Mouse (Mus musculus) midbrain, embryonic 14.5 days (tissue): ENCODE data around the gene Cdh22. TPM values are rescaled to one million over a fixed set of nuclear protein-coding genes. Genes with fewer than 3 reads are reported as not detected.
A peak's percentile ranks its signal among the peaks of the same experiment; 100 is the strongest.

Source experiments
- ATAC-seq: fragments of 200-750 bp; cut with Nextera tagmentation; 2 replicates; pipeline ENCODE4 v1.8.0; 2017; ENCODE audit warnings: moderate number of reproducible peaks, moderate library complexity; ENCODE audit not compliant: low FRiP score, low TSS enrichment
- DNase-seq: peaks from one replicate; pipeline ENCODE4 v3.0.0-alpha.2; 2015
- H3K27ac ChIP-seq: fragments of 300-500 bp; sonication (generic); replicated peaks from 2 replicates; pipeline ENCODE4 v1.5.1; 2014; ENCODE audit warnings: mild to moderate bottlenecking, low read depth, low read length, moderate library complexity
- H3K27me3 ChIP-seq: fragments of 300-500 bp; sonication (generic); 2 replicates; pipeline ENCODE4 v1.6.1; 2014; ENCODE audit warnings: low read length, control low read depth, mixed read lengths; ENCODE audit not compliant: control insufficient read depth, insufficient read depth
- H3K36me3 ChIP-seq: fragments of 300-500 bp; sonication (generic); 2 replicates; pipeline ENCODE4 v1.6.1; 2014; ENCODE audit warnings: low read length, control low read depth; ENCODE audit not compliant: control insufficient read depth, insufficient read depth
- H3K4me1 ChIP-seq: fragments of 300-500 bp; sonication (generic); 2 replicates; pipeline ENCODE4 v1.6.1; 2014; ENCODE audit warnings: mild to moderate bottlenecking, antibody characterized with exemption, low read length, control low read depth; ENCODE audit not compliant: control insufficient read depth, insufficient read depth
- H3K4me2 ChIP-seq: fragments of 300-500 bp; sonication (generic); 2 replicates; pipeline ENCODE4 v1.6.1; 2014; ENCODE audit warnings: mild to moderate bottlenecking, low read length, moderate library complexity
- H3K4me3 ChIP-seq: fragments of 300-500 bp; sonication (generic); replicated peaks from 2 replicates; pipeline ENCODE4 v1.5.1; 2014; ENCODE audit warnings: low read depth, low read length
- H3K9ac ChIP-seq: fragments of 300-500 bp; sonication (generic); replicated peaks from 2 replicates; pipeline ENCODE4 v1.6.1; 2014; ENCODE audit warnings: mild to moderate bottlenecking, low read length, moderate library complexity
- H3K9me3 ChIP-seq: fragments of 300-500 bp; sonication (generic); 2 replicates; pipeline ENCODE4 v1.6.1; 2016; ENCODE audit warnings: low read length, control low read depth, mixed read lengths; ENCODE audit not compliant: control insufficient read depth
- WGBS: fragments of 180-500 bp; shearing (Covaris S2); extraction: QIAGEN DNeasy Blood & Tissue Kit; methylation state at CpG from one replicate; pipeline ENCODE4 v1.1.7; 2014; 5-methylcytosine and 5-hydroxymethylcytosine counted together
- polyA plus RNA-seq: library from polyadenylated mRNA; unstranded; fragments of >200 nt; fragmentation: Nextera tagmentation; extraction: Ambion mirVana; gene quantifications from 2 replicates; pipeline ENCODE4 v1.2.1, GENCODE M21; 2014

The Cdh22 gene
- polyA plus RNA-seq, 1 experiment from 2014 or later: 15.8 TPM

DNA sequence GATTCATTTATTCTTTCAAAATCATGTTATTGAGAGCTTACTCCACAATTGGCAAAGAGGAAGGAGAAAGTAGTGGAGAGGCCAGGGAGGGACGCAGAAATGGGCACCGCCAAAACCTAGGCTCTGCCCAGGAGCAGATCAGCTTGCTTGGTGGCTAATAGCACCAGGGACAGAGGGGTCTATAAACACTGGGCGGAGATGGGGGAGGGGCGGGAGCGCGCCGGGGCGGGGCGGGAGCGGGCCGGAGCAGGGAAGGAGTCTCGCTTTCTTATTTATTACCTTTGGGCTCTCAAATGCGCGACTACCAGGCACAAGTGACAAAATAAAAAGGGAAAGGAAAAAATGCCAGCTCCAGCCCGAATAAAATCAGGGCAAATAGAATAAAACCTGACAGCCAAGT is 23.7 kb downstream of the Cdh22 start:
- Histone ChIP-seq H3K27me3 (peaks cover 5% of the 10 kb centered on the region; the same call in 1 of the 2 replicates), H3K36me3 (no peaks in the 10 kb centered on the region), H3K4me1 (peaks cover 51% of the 10 kb centered on the region), H3K4me2 (peak overlapping the region; percentile 39), H3K9ac (no peak overlapping the region; the same call in 1 of the 2 replicates), H3K27ac (peak overlapping the region; percentile 15), H3K9me3 (no peaks in the 10 kb centered on the region), H3K4me3 (no peak overlapping the region)
- 2% methylated on average over 15 of the region's 15 CpGs for WGBS
- peak; percentile 58 for DNase-seq
- ATAC-seq: no peak

DNA sequence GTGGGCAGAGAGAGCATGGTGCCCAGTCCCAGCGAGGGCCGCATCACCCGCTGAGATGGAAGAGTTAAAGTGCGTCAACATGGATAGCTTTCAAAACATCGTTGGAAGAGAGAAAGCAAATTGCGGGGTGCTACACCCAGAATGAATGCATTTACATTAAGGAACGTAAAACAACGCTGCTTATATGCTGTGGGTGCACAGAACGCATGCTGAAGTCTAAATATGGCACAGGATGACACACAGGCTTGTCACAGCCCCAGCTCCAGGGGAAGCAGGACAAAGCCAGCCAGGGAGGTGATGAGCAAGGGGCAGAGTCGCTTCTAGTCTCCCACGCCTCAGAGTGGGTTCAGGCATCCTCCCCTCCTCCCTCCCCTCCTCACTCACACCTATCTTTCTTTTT is 27.0 kb downstream of the Cdh22 start:
- no peak overlapping the region for H3K9ac ChIP-seq
- no peaks in the 10 kb centered on the region for H3K9me3 ChIP-seq
- no peak overlapping the region for H3K4me3 ChIP-seq
- H3K27me3 ChIP-seq: no peaks in the 10 kb centered on the region; the same call in 1 of the 2 replicates
- ATAC-seq: no peak
- H3K27ac ChIP-seq: no peak overlapping the region
- H3K36me3 ChIP-seq: no peaks in the 10 kb centered on the region
- peaks cover 30% of the 10 kb centered on the region for H3K4me1 ChIP-seq
- 77% methylated on average over 11 of the region's 11 CpGs for WGBS
- no peak for DNase-seq
- H3K4me2 ChIP-seq: no peak overlapping the region

DNA sequence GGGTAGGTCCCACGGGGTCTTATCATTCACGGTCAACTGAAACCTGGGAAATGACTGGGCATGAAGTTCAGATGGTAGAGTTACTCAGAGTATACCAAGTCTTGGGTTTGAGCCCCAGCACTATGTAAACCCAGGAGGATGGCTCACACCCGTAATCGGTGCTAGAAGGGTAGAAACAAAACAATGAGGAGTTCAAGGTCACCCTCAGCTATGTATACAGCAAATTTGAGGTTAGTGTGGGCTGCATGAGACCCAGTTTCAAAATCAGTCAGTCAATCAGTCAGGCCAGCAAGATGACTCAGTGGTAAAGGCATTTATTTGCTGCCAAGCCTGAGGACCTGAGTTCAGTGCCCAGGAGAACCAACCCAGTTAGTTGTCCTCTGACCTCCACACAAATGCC is 27.6 kb downstream of the Cdh22 start:
- Histone ChIP-seq H3K4me1 (peaks cover 30% of the 10 kb centered on the region), H3K9ac (no peak overlapping the region), H3K27ac (no peak overlapping the region), H3K27me3 (no peaks in the 10 kb centered on the region), H3K36me3 (no peaks in the 10 kb centered on the region), H3K4me2 (no peak overlapping the region), H3K9me3 (no peaks in the 10 kb centered on the region), H3K4me3 (no peak overlapping the region)
- ATAC-seq: no peak
- DNase-seq: no peak
- 92% methylated on average over 4 of the region's 4 CpGs for WGBS

DNA sequence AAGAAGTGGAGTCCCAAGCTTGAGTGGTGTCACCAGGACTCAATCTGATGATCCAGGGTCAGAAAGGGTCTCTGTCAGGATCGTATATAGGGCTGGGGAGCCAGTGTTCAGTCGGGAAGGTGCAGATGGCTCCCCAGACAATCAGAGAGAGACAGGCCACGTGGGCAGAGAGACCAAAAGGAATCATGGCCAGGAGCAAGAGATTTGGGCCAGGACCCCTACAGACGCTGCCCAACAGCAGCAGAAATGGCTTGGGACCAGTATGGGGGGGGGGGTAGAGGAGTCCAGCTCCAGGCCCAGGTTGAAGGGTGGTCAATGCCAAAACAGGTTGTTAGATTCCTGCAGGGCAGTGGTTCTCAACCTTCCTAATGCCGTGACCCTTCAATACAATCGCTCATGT is 29.2 kb downstream of the Cdh22 start:
- H3K27ac ChIP-seq: no peak overlapping the region
- no peaks in the 10 kb centered on the region for H3K36me3 ChIP-seq
- no peak overlapping the region for H3K4me2 ChIP-seq
- no peak overlapping the region for H3K4me3 ChIP-seq
- H3K27me3 ChIP-seq: no peaks in the 10 kb centered on the region
- 72% methylated on average over 6 of the region's 6 CpGs for whole genome bisulfite sequencing
- peaks cover 30% of the 10 kb centered on the region for H3K4me1 ChIP-seq
- DNase-seq (no peak), ATAC-seq (no peak)
- no peak overlapping the region for H3K9ac ChIP-seq
- H3K9me3 ChIP-seq: no peaks in the 10 kb centered on the region

DNA sequence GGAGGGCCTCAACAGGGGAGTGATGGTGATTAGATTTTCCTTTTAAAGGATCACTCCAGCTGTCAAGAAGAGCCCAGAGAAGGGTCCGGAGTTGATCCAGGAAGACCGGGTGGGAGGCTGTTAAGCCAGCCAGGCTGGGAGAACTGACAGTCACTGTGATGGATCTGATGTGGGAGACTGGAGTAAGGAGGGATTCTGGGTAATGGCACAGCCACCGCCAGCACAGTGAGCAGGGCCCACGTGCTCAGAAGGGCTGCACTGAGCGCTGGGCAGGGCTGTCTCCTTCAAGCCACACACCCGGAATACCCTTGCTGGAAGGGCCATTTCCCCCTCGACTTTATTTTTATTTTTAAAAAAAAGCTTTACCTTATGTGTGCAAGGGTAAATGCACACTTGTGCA is 29.7 kb downstream of the Cdh22 start:
- 31% methylated on average over 7 of the region's 7 CpGs for WGBS
- Histone ChIP-seq H3K4me1 (peaks cover 29% of the 10 kb centered on the region), H3K4me3 (no peak overlapping the region), H3K4me2 (no peak overlapping the region), H3K27ac (no peak overlapping the region), H3K9me3 (no peaks in the 10 kb centered on the region), H3K9ac (no peak overlapping the region; the same call in 1 of the 2 replicates), H3K36me3 (no peaks in the 10 kb centered on the region), H3K27me3 (no peaks in the 10 kb centered on the region)
- no peak for DNase-seq
- no peak for ATAC-seq

DNA sequence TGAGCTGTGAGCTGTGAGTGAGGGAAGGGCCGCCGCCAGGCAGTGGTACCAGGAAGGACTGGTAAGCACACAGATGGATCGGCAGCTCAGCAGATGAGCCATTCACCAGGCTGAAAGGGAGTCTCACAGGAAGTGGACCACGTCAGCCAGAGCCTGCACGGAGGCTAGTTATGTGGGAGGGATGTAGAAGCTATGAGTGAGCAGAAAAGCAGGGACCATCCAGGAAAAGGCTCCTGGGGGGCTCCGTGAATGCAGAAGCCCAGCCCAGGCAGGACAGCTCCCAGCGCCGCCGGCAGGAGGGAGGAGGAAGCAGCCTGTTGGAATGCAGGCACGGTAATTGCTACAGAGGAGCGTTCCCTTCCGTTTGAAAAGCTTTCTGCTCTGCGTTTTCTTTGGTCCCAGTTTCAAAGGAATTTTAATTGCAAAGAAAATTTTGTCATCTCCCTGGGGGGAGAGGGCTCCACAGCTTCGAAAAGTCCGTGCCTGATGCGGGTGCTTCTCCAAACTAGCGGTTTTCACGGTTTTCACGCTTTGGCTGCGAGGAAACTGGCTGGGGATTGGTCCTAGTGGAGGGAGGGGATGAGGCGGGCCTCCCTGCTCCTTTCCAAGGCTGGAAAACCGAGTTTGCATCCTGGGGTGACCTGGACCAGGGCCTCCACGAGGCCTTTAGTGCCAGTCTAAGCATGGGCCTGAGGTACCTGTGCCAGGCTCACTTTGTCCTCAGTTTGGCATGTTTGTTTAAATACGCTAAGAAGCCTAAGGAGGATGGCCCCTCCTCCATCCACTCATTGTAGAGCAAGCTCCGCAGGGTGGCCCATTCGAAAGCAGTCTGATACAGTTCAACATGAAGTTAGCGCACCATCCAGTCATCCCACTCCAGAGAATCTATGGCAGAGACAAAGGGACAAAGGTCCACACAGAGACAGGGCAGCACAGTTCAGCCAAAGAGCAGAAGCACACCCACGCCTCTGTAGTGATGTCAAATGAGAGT is 32.6 kb downstream of the Cdh22 start:
- Histone ChIP-seq H3K36me3 (no peaks in the 10 kb centered on the region), H3K4me2 (peak overlapping the region; percentile 51), H3K4me1 (peaks cover 29% of the 10 kb centered on the region), H3K27me3 (no peaks in the 10 kb centered on the region), H3K9ac (peak overlapping the region; percentile 42; the same call in 1 of the 2 replicates), H3K27ac (peak overlapping the region; percentile 74), H3K9me3 (no peaks in the 10 kb centered on the region), H3K4me3 (0 out of 2 replicates have a peak overlapping the region, but pooled peaks have one; percentile 12)
- DNase-seq (peak; percentile 68), ATAC-seq (no peak)
- WGBS: 3% methylated on average over 28 of the region's 28 CpGs

DNA sequence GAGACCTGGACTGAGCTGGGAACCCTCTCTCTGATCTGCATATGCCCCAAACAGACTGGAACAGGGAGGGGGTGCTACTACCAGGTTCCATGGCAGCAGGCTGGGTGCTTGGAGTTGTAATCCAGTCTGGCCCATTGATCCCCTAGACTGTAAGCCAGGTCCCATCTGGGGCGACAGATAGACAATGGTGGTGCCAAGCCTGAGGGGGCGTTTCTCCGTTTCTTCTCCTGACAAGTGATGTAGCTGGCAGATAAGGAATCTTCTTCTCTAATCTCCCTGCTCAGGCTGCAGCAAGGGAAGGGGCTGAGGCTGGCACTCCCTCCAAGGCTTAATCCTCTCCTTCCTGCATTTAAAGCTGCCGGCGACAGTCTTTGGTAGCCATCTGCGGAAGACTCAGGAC is 37.1 kb downstream of the Cdh22 start:
- WGBS: 28% methylated on average over 6 of the region's 6 CpGs
- H3K9ac ChIP-seq: no peak overlapping the region
- H3K36me3 ChIP-seq: no peaks in the 10 kb centered on the region
- ATAC-seq (no peak), DNase-seq (no peak)
- no peaks in the 10 kb centered on the region for H3K9me3 ChIP-seq
- no peak overlapping the region for H3K4me2 ChIP-seq
- H3K27me3 ChIP-seq: no peaks in the 10 kb centered on the region; the same call in 1 of the 2 replicates
- no peak overlapping the region for H3K4me3 ChIP-seq
- H3K4me1 ChIP-seq: peaks cover 44% of the 10 kb centered on the region
- H3K27ac ChIP-seq: 0 out of 2 replicates have a peak overlapping the region, but pooled peaks have one; percentile 45

DNA sequence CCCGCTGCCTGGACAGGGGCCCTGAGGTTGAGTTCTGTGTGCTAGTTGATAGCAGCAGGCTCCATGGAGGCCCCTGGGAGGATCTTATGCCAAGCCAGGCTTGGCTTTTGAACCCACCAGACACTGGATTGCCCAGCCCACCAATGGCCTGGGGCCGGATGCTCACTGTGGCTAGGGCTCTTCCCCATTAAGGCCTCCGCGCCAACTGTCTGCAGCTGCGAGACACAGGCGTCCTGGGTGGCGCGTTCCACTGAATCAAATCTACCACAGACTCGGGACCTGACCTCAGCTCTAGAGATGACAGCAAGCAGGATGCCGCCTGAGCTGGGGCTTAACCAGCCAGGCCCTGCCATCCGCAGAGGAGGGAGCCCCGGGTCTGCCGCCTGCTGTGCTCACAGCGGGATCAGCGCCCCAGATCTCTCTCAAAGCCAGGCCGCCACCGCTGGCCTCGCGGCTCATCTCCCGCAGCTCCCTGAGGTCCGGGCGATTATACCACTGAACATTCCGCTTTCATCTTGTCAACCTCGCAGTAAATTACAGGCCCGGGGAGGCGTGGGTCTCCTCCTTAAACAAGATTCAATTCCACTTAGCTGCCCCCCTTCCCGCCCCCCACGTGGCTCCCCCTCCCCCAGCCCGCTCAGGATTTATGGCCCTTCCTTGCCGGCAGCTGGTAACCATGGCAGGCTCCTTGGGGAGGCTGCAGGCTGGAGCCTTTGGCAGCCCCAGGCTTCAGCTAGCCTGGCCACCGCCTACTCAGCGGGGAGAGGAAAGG is 39.1 kb downstream of the Cdh22 start:
- H3K9ac ChIP-seq: peak overlapping the region; percentile 45

More for the DNA sequence above, 39.1 kb downstream of the Cdh22 start:
- Histone ChIP-seq H3K4me3 (no peak overlapping the region), H3K9me3 (no peaks in the 10 kb centered on the region), H3K4me2 (peak overlapping the region; percentile 38), H3K27me3 (no peaks in the 10 kb centered on the region; the same call in 1 of the 2 replicates), H3K36me3 (no peaks in the 10 kb centered on the region), H3K4me1 (peaks cover 25% of the 10 kb centered on the region), H3K27ac (peak overlapping the region; percentile 80)
- DNase-seq (peak; percentile 80), ATAC-seq (peak; percentile 67; the same call in 1 of the 2 replicates)
- WGBS: 3% methylated on average over 32 of the region's 32 CpGs
